19 mouse cellular contexts compared by ENCODE assay signal in genomic region chr7:94581475-94581874, GRCm38 (mm10).
"Had no signal": no experiment of that assay in that cellular context is flagged by ENCODE, and none has a peak within 500 bp of the region (broad histone marks: within the 10 kb centered on the region; RNA-seq: fewer than 3 reads in every experiment).

No protein-coding gene starts in this region.

- H3K27me3 ChIP-seq: liver, embryonic 13.5 days; neural tube, embryonic 13.5 days had no signal

- H3K27ac ChIP-seq: kidney, postnatal 0 days; layer of hippocampus, adult 2 months; liver, embryonic 13.5 days; neural tube, embryonic 13.5 days; stomach, postnatal 0 days had no signal

- H3K4me3 ChIP-seq: layer of hippocampus, adult 2 months; liver, embryonic 13.5 days; myocyte; neural tube, embryonic 13.5 days had no signal

- H3K9ac ChIP-seq: liver, embryonic 13.5 days; neural tube, embryonic 13.5 days had no signal

- H3K4me2 ChIP-seq: liver, embryonic 13.5 days; neural tube, embryonic 13.5 days had no signal

- H3K36me3 ChIP-seq: liver, embryonic 13.5 days; neural tube, embryonic 13.5 days had no signal

- H3K9me3 ChIP-seq: liver, embryonic 13.5 days; neural tube, embryonic 13.5 days had no signal

- H3K4me1 ChIP-seq: liver, embryonic 13.5 days; neural tube, embryonic 13.5 days had no signal

- ATAC-seq: intestine, postnatal 0 days had no signal

- DNase-seq: kidney, adult 2 months; kidney, postnatal 25 days; layer of hippocampus, adult 9-11 months; liver, embryonic 13.5 days; lung, adult 2 months; lung, postnatal 14 days; lung, postnatal 4 days; right cerebral cortex, adult 18-20 months; right cerebral cortex, postnatal 14 days; right cerebral cortex, postnatal 4 days; thymus, adult 2 months; thymus, postnatal 14 days; thymus, postnatal 4 days had no signal
